Comparison of ENCODE assay signal across 22 mouse cellular contexts in genomic region chr11:88665799-88666198, GRCm38 (mm10). TPM values are rescaled to one million over a fixed set of nuclear protein-coding genes. Genes with fewer than 3 reads are reported as not detected.
A peak's percentile ranks its signal among the peaks of the same experiment; 100 is the strongest.
DNase-seq lines count a peak whose midpoint lies in the region; ATAC-seq and TF ChIP-seq lines count a peak whose summit lies in the region.
"Had no signal": no experiment of that assay in that cellular context is flagged by ENCODE, and none has a peak within 500 bp of the region (broad histone marks: within the 10 kb centered on the region; RNA-seq: fewer than 3 reads in every experiment).

No protein-coding gene starts in this region.

- no peak for TF ChIP-seq RAD21 in CH12.LX (IDR thresholded peaks at IDR 0.05; ENCODE audit: low read depth, low read length)

- no peaks in the 10 kb centered on the region for H3K79me2 ChIP-seq in CH12.LX (replicated peaks; ENCODE audit: control insufficient read depth, extremely low read depth, insufficient read depth, poor library complexity, severe bottlenecking)

- dilution Hi-C loops in CH12.LX (cut with MboI; ENCODE audit: extremely low pct_ligation_motif_present, extremely low pct_unique_long_range_greater_than_20kb, low sequenced_read_pairs) = no loop called here

- H3K9me3 ChIP-seq in hindbrain, embryonic 12.5 days (replicated peaks) = no peaks in the 10 kb centered on the region
- H3K9me3 ChIP-seq in hindbrain, embryonic 10.5 days = no peaks in the 10 kb centered on the region
- no peaks in the 10 kb centered on the region for H3K9me3 ChIP-seq in CH12.LX (replicated peaks; ENCODE audit: low read length)
- no peaks in the 10 kb centered on the region for H3K9me3 ChIP-seq in forebrain, embryonic 13.5 days (replicated peaks)
- no peaks in the 10 kb centered on the region for H3K9me3 ChIP-seq in midbrain, embryonic 13.5 days
- H3K9me3 ChIP-seq: limb, embryonic 10.5 days; neural tube, embryonic 12.5 days had no signal

- TF ChIP-seq EP300 in CH12.LX (IDR thresholded peaks at IDR 0.05; ENCODE audit: low read length) = no peak

- ATAC-seq in hindbrain, embryonic 12.5 days (ENCODE audit: low FRiP score) = no peak
- no peak for ATAC-seq in forebrain, embryonic 13.5 days
- no peak for ATAC-seq in midbrain, embryonic 13.5 days

- DNase-seq in hindbrain, embryonic 10.5 days (ENCODE audit: low spot score) = no peak
- no peak for DNase-seq in CH12.LX (ENCODE audit: extremely low read depth)
- DNase-seq in lung, adult 2 months = no peak
- DNase-seq in kidney, adult 11 months = no peak
- DNase-seq: adrenal gland, adult 2 months; B cell, adult 2 months; cerebellum, adult 11-12 months; heart, postnatal 36 days; kidney, adult 8-10 months; kidney, postnatal 25 days; liver; lung, adult 18-20 months; lung, postnatal 14 days; thymus, adult 2 months; thymus, postnatal 4 days had no signal

- in situ Hi-C loops in CH12.LX (cut with MboI; ENCODE audit: low pct_ligation_motif_present, low pct_unique_long_range_greater_than_20kb, low sequenced_read_pairs) = no loop called here

- peaks cover 76% of the 10 kb centered on the region for H3K36me3 ChIP-seq in hindbrain, embryonic 12.5 days
- H3K36me3 ChIP-seq in hindbrain, embryonic 10.5 days = peaks cover 100% of the 10 kb centered on the region
- H3K36me3 ChIP-seq in CH12.LX (replicated peaks in 1 of 2; ENCODE audit: control insufficient read depth in 1 of 2, insufficient read depth in 1 of 2, low read length in 1 of 2) = peaks cover 45 to 97% of the 10 kb centered on the region in 2 experiments
- H3K36me3 ChIP-seq in forebrain, embryonic 13.5 days (ENCODE audit: poor library complexity, severe bottlenecking) = peaks cover 71% of the 10 kb centered on the region
- H3K36me3 ChIP-seq in midbrain, embryonic 13.5 days = peaks cover 55% of the 10 kb centered on the region

- no peaks in the 10 kb centered on the region for H3K27me3 ChIP-seq in hindbrain, embryonic 12.5 days
- H3K27me3 ChIP-seq in hindbrain, embryonic 10.5 days (ENCODE audit: insufficient read depth, poor library complexity, severe bottlenecking) = no peaks in the 10 kb centered on the region
- no peaks in the 10 kb centered on the region for H3K27me3 ChIP-seq in CH12.LX (replicated peaks)
- no peaks in the 10 kb centered on the region for H3K27me3 ChIP-seq in forebrain, embryonic 13.5 days
- no peaks in the 10 kb centered on the region for H3K27me3 ChIP-seq in midbrain, embryonic 13.5 days
- H3K27me3 ChIP-seq: neural tube, embryonic 12.5 days had no signal

- WGBS in hindbrain, embryonic 12.5 days = 86% methylated on average over 15 of the region's 15 CpGs
- 90% methylated on average over 15 of the region's 15 CpGs for WGBS in hindbrain, embryonic 10.5 days
- WGBS in forebrain, embryonic 13.5 days = 36% methylated on average over 15 of the region's 15 CpGs
- WGBS in midbrain, embryonic 13.5 days = 70% methylated on average over 15 of the region's 15 CpGs
- WGBS in lung, adult 2 months = 83% methylated on average over 15 of the region's 15 CpGs

- no peak overlapping the region for H3K9ac ChIP-seq in hindbrain, embryonic 12.5 days
- H3K9ac ChIP-seq in CH12.LX (ENCODE audit: insufficient read depth, low read depth) = no peak overlapping the region
- no peak overlapping the region for H3K9ac ChIP-seq in forebrain, embryonic 13.5 days
- H3K9ac ChIP-seq in midbrain, embryonic 13.5 days (replicated peaks) = no peak overlapping the region
- H3K9ac ChIP-seq: neural tube, embryonic 12.5 days had no signal

- no peak overlapping the region for H3K4me2 ChIP-seq in hindbrain, embryonic 12.5 days (replicated peaks)
- no peak overlapping the region for H3K4me2 ChIP-seq in CH12.LX (ENCODE audit: insufficient read depth, low read depth, poor library complexity, severe bottlenecking)
- H3K4me2 ChIP-seq in forebrain, embryonic 13.5 days = no peak overlapping the region
- no peak overlapping the region for H3K4me2 ChIP-seq in midbrain, embryonic 13.5 days (replicated peaks)
- H3K4me2 ChIP-seq: neural tube, embryonic 12.5 days had no signal

- peaks cover 38% of the 10 kb centered on the region for H3K4me1 ChIP-seq in hindbrain, embryonic 12.5 days
- peaks cover 57% of the 10 kb centered on the region for H3K4me1 ChIP-seq in hindbrain, embryonic 10.5 days (replicated peaks)
- peaks cover 0 to 36% of the 10 kb centered on the region in 2 experiments; a peak in 3 of 4 replicates for H3K4me1 ChIP-seq in CH12.LX (ENCODE audit: control insufficient read depth in 1 of 2, insufficient read depth in 2 of 2)
- H3K4me1 ChIP-seq in forebrain, embryonic 13.5 days = peaks cover 36% of the 10 kb centered on the region
- peaks cover 63% of the 10 kb centered on the region for H3K4me1 ChIP-seq in midbrain, embryonic 13.5 days (replicated peaks)
- H3K4me1 ChIP-seq in lung, adult 2 months (ENCODE audit: control insufficient read depth, insufficient read depth, low read length) = no peaks in the 10 kb centered on the region; the same call in 1 of the 2 replicates

- no peak for TF ChIP-seq CTCF in CH12.LX (conservative IDR thresholded peaks at IDR 0.05 in 1 of 2, IDR thresholded peaks at IDR 0.05 in 1 of 2; ENCODE audit: low read depth in 2 of 2, low read length in 2 of 2)
- no peak for TF ChIP-seq CTCF in lung, adult 2 months (IDR thresholded peaks at IDR 0.05; ENCODE audit: insufficient read depth, low read length)

- TF ChIP-seq POLR2A in CH12.LX (IDR thresholded peaks at IDR 0.05; ENCODE audit: low read depth, low read length) = no peak
- TF ChIP-seq POLR2A in lung, adult 2 months (IDR thresholded peaks at IDR 0.05; ENCODE audit: borderline replicate concordance, extremely low read depth, low read depth, low read length) = no peak

- H3K4me3 ChIP-seq in hindbrain, embryonic 12.5 days = no peak overlapping the region
- H3K4me3 ChIP-seq in hindbrain, embryonic 10.5 days = no peak overlapping the region
- no peak overlapping the region for H3K4me3 ChIP-seq in CH12.LX (replicated peaks in 1 of 3; ENCODE audit: low read depth in 2 of 3, low read length in 2 of 3, poor library complexity in 1 of 3)
- H3K4me3 ChIP-seq in forebrain, embryonic 13.5 days = no peak overlapping the region
- H3K4me3 ChIP-seq in midbrain, embryonic 13.5 days (replicated peaks) = no peak overlapping the region
- no peak overlapping the region for H3K4me3 ChIP-seq in lung, adult 2 months (replicated peaks; ENCODE audit: extremely low read depth, low read depth, low read length)
- H3K4me3 ChIP-seq: layer of hippocampus, adult 2 months; limb, embryonic 10.5 days; neural tube, embryonic 12.5 days had no signal

- peak overlapping the region; percentile 52; the same call in 1 of the 2 replicates for H3K27ac ChIP-seq in hindbrain, embryonic 12.5 days
- H3K27ac ChIP-seq in hindbrain, embryonic 10.5 days = no peak overlapping the region
- H3K27ac ChIP-seq in CH12.LX (ENCODE audit: insufficient read depth, low read depth) = no peak overlapping the region
- H3K27ac ChIP-seq in forebrain, embryonic 13.5 days = 0 out of 2 replicates have a peak overlapping the region, but pooled peaks have one; percentile 3
- H3K27ac ChIP-seq in midbrain, embryonic 13.5 days = peak overlapping the region; percentile 70; the same call in 1 of the 2 replicates
- H3K27ac ChIP-seq: layer of hippocampus, adult 2 months; limb, embryonic 10.5 days; neural tube, embryonic 12.5 days; stomach, postnatal 0 days had no signal

TF ChIP-seq in CH12.LX, 34 proteins besides CTCF, POLR2A, EP300 and RAD21:
- TF ChIP-seq IRF4 (IDR thresholded peaks at IDR 0.05; ENCODE audit: low read depth, low read length) (peak; percentile 65), JUND (conservative IDR thresholded peaks at IDR 0.05; ENCODE audit: low read depth, low read length) (no peak)

RNA-seq across cellular contexts. Expression of gene Msi2, which starts 52.5 kb away (rescaled TPM):
- polyA plus RNA-seq in hindbrain, embryonic 12.5 days (2016; fragmentation: Nextera tagmentation; extraction: Ambion mirVana) = 34.8 and 35.9 TPM in 2 replicates
- 27.3 and 29.9 TPM in 2 replicates for polyA plus RNA-seq in hindbrain, embryonic 10.5 days (2016; fragmentation: Nextera tagmentation; extraction: Ambion mirVana)
- 46.3 and 52.6 TPM in 2 replicates for total RNA-seq in CH12.LX (2012; rRNA removed)
- 73.1 and 76.2 TPM in 2 replicates for total RNA-seq in CH12.LX (2014; rRNA removed)
- polyA plus RNA-seq in CH12.LX (2012; ENCODE audit: insufficient read length, low read depth) = 33.7 and 40.3 TPM in 2 replicates
- 31.5 and 36.5 TPM in 2 replicates for polyA plus RNA-seq in forebrain, embryonic 13.5 days (2015; fragmentation: Nextera tagmentation; extraction: Ambion mirVana)
- polyA plus RNA-seq in midbrain, embryonic 13.5 days (2015; fragmentation: Nextera tagmentation; extraction: Ambion mirVana) = 38.5 and 41.0 TPM in 2 replicates
- polyA plus RNA-seq in lung, adult 2 months (2012; rRNA removed) = 28.6 and 29.5 TPM in 2 replicates

Comparison
In these comparisons a context has a peak if more than half of its experiments do, and no peak if none do; other contexts are left out.
1. H3K27ac ChIP-seq: peak in hindbrain, embryonic 12.5 days (single experiment), forebrain, embryonic 13.5 days (single experiment) and midbrain, embryonic 13.5 days (single experiment); none in hindbrain, embryonic 10.5 days (single experiment) and CH12.LX (single experiment).